Mouse (Mus musculus): ENCODE data around the gene Dbp. TPM values are rescaled to one million over a fixed set of nuclear protein-coding genes. Genes with fewer than 3 reads are reported as not detected.

Gene Dbp
- polyA plus RNA-seq, 1 experiment, result 26.2 TPM

DNA sequence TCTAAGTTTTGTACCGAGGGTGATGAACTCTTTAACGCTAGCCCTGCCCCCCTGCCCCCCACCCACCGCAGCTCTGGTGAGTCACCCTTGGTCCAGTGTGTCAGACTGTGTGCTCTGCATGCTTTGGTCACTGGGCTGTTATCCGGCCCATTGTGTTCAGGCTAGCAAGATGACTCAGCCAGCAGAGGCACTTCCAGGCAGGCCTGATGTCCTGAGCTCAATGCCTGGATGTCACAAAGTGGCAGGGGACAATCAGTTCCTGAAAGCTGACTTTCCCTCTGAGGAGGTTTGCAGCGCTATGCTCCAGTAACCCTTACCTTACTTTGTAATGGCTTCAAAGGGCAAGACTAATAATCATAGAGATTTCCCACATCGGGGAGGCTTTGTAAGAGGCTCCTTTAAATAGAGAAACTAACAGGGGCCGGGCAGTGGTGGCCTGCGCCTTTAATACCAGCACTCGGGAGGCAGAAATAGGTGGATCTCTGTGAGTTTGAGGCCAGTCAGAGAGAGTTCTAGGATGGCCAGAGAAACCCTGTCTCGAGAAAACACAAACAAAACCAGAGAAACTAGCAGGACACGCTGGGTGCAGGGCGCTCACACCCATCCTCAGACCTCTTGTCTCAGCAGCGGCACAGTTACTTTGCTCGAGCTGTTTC is 24.8 kb upstream of the Dbp start:
- H3K36me3 ChIP-seq (ENCODE audit: control insufficient read depth, insufficient read depth), result no peaks in the 10 kb centered on the region
- H3ac ChIP-seq (ENCODE audit: control insufficient read depth, insufficient read length), result no peak overlapping the region
- no peaks in the 10 kb centered on the region for H3K79me2 ChIP-seq (ENCODE audit: control insufficient read depth, insufficient read depth)
- TF ChIP-seq MYOD1 (IDR thresholded peaks at IDR 0.05; ENCODE audit: control insufficient read depth in 1 of 3, insufficient read length in 2 of 3, low read depth in 2 of 3), result peak in 1 of 3 experiments; percentile 23
- TF ChIP-seq MAX (IDR thresholded peaks at IDR 0.05; ENCODE audit: low read depth), result peak; percentile 18
- no peak for TF ChIP-seq TCF3 (IDR thresholded peaks at IDR 0.05; ENCODE audit: insufficient read length, low read depth)
- TF ChIP-seq MYOG (IDR thresholded peaks at IDR 0.05; ENCODE audit: control insufficient read depth in 1 of 3, insufficient read depth in 1 of 3, insufficient read length in 2 of 3, low read depth in 2 of 3), result peak in 1 of 3 experiments; percentile 36
- peak; percentile 64 for TF ChIP-seq POLR2AphosphoS2 (IDR thresholded peaks at IDR 0.05; ENCODE audit: insufficient read length, low read depth)
- TF ChIP-seq POLR2A (IDR thresholded peaks at IDR 0.05; ENCODE audit: insufficient read length, low read depth), result peak; percentile 55
- no peaks in the 10 kb centered on the region for H3K27me3 ChIP-seq (ENCODE audit: control insufficient read depth, insufficient read depth, insufficient read length)
- H3K4me2 ChIP-seq (ENCODE audit: low read depth), result peak overlapping the region; percentile 68
- no peak overlapping the region for H3K4me3 ChIP-seq

DNA sequence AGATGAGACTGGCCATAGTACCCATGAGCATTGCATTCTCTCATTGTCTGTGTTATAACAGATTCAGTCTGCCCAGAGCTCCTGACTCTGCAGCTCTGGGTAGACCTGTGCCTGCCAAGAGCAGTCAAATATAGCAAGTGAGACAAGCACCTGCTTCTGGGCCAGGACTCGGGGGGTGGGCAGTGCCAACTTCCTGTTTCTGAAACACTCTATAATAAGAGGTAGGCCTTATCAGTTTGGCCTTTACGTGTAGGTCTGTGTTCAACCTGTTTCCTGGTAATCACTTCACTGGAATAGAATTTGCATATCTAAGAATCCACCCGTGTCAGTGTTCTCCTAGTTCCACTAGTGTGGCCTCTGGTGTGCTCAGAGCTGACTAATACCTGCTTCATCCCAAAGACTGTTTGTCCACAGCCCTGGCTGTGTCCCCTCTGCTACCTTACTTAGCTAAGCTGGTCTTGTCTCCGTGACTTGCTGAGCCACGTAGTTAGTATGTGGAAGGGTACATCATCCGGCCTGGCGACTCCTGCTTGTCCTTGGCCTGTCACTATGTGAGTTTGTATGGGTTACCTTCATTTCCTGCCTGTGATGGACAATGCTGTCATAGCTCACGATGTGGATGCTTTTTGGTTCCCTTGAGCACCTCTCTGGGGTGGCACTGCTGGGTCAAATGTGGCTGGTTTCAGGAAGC is 23.7 kb upstream of the Dbp start:
- Histone ChIP-seq H3ac (ENCODE audit: control insufficient read depth, insufficient read length) (no peak overlapping the region), H3K4me3 (no peak overlapping the region), H3K79me2 (ENCODE audit: control insufficient read depth, insufficient read depth) (no peaks in the 10 kb centered on the region), H3K4me2 (ENCODE audit: low read depth) (no peak overlapping the region), H3K27me3 (ENCODE audit: control insufficient read depth, insufficient read depth, insufficient read length) (no peaks in the 10 kb centered on the region), H3K36me3 (ENCODE audit: control insufficient read depth, insufficient read depth) (no peaks in the 10 kb centered on the region)
- TF ChIP-seq MYOD1 (IDR thresholded peaks at IDR 0.05; ENCODE audit: control insufficient read depth in 1 of 3, insufficient read length in 2 of 3, low read depth in 2 of 3), result peak in 1 of 3 experiments; percentile 39
- TF ChIP-seq TCF12 (IDR thresholded peaks at IDR 0.05; ENCODE audit: insufficient read depth, poor library complexity, severe bottlenecking), result no peak
- TF ChIP-seq CEBPB (IDR thresholded peaks at IDR 0.05; ENCODE audit: insufficient read depth, poor library complexity, severe bottlenecking), result no peak
- no peak for TF ChIP-seq TCF3 (IDR thresholded peaks at IDR 0.05; ENCODE audit: insufficient read length, low read depth)
- no peak for TF ChIP-seq MYOG (IDR thresholded peaks at IDR 0.05; ENCODE audit: control insufficient read depth in 1 of 3, insufficient read depth in 1 of 3, insufficient read length in 2 of 3, low read depth in 2 of 3)

DNA sequence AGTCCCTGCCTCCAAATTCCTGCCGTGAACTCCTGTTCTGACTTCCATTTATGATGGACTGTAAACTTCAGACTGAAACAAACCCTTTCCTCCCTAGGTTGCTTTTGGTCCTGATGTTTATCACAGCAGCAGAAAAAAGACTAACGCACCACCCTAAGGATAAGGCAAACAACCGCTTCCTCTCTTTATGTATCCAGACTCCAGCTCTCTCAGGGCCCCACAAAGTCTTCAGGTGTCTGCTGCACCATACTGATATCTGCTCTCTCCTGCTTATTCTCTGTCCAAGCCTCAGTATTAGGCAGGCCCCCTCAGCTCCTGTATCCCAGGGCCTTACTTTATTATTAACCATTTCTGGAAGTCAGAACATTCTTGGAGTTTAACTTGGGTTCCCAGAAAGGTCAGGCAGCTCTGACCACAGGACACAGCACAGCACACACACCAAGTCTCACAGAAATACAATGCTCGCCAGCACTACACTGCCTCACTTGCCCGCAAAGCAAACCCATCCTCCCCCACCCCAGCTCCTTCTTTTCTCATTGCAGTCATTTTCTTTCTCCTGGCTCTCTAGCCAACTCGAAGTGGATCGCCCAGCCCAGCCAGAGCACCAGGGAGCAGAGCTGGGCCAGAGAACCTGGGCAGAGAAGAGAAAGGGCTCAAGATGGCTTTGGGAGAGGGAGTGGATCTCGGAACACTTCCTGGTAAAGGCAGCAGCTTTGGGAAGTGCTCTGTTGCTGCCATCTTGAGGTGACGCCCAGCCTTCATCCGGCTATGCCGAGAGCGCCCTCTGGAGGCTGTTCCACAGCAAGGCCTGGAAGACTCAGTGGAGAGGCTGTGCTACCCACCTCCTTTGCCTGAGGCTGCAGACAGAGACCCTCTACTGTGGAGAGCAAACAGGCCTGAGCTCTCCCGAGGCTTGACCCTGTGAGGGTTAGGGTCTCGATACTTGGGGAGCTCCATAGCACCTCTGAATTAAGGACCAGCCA is 22.5 kb upstream of the Dbp start:
- H3K4me3 ChIP-seq, result no peak overlapping the region
- H3K36me3 ChIP-seq (ENCODE audit: control insufficient read depth, insufficient read depth), result no peaks in the 10 kb centered on the region
- H3K79me2 ChIP-seq (ENCODE audit: control insufficient read depth, insufficient read depth), result no peaks in the 10 kb centered on the region
- peak overlapping the region; percentile 47 for H3K4me2 ChIP-seq (ENCODE audit: low read depth)
- H3ac ChIP-seq (ENCODE audit: control insufficient read depth, insufficient read length), result no peak overlapping the region
- H3K27me3 ChIP-seq (ENCODE audit: control insufficient read depth, insufficient read depth, insufficient read length), result no peaks in the 10 kb centered on the region
- no peak for TF ChIP-seq REST (IDR thresholded peaks at IDR 0.05; ENCODE audit: insufficient read depth, insufficient read length)
- no peak for TF ChIP-seq MYOD1 (IDR thresholded peaks at IDR 0.05; ENCODE audit: control insufficient read depth in 1 of 3, insufficient read length in 2 of 3, low read depth in 2 of 3)
- TF ChIP-seq TCF3 (IDR thresholded peaks at IDR 0.05; ENCODE audit: insufficient read length, low read depth), result no peak

- no peak within 1 kb of the TSS for H3ac ChIP-seq (ENCODE audit: control insufficient read depth, insufficient read length)
- no peaks in the 10 kb centered on the region for H3K27me3 ChIP-seq (ENCODE audit: control insufficient read depth, insufficient read depth, insufficient read length)
- H3K4me2 ChIP-seq (ENCODE audit: low read depth), result no peak within 1 kb of the TSS
- H3K36me3 ChIP-seq (ENCODE audit: control insufficient read depth, insufficient read depth), result no peaks in the 10 kb centered on the region
- H3K79me2 ChIP-seq (ENCODE audit: control insufficient read depth, insufficient read depth), result no peaks in the 10 kb centered on the region
- H3K4me3 ChIP-seq, result no peak within 1 kb of the TSS
- TF ChIP-seq USF1 (IDR thresholded peaks at IDR 0.05; ENCODE audit: low read depth), result no peak
- TF ChIP-seq MAX (IDR thresholded peaks at IDR 0.05; ENCODE audit: low read depth), result no peak
- TF ChIP-seq SRF (IDR thresholded peaks at IDR 0.05; ENCODE audit: control insufficient read depth, insufficient read length, low read depth), result no peak
- no peak for TF ChIP-seq MYOD1 (IDR thresholded peaks at IDR 0.05; ENCODE audit: control insufficient read depth in 1 of 3, insufficient read length in 2 of 3, low read depth in 2 of 3)
- TF ChIP-seq MYOG (IDR thresholded peaks at IDR 0.05; ENCODE audit: control insufficient read depth in 1 of 3, insufficient read depth in 1 of 3, insufficient read length in 2 of 3, low read depth in 2 of 3), result no peak
- TF ChIP-seq POLR2A (IDR thresholded peaks at IDR 0.05; ENCODE audit: insufficient read length, low read depth), result no peak
- no peak for TF ChIP-seq REST (IDR thresholded peaks at IDR 0.05; ENCODE audit: insufficient read depth, insufficient read length)
- TF ChIP-seq CEBPB (IDR thresholded peaks at IDR 0.05; ENCODE audit: insufficient read depth, poor library complexity, severe bottlenecking), result no peak
- TF ChIP-seq POLR2AphosphoS2 (IDR thresholded peaks at IDR 0.05; ENCODE audit: insufficient read length, low read depth), result no peak
- TF ChIP-seq TCF12 (IDR thresholded peaks at IDR 0.05; ENCODE audit: insufficient read depth, poor library complexity, severe bottlenecking), result no peak
- no peak for TF ChIP-seq E2F4 (IDR thresholded peaks at IDR 0.05; ENCODE audit: insufficient read depth)
- no peak for TF ChIP-seq TCF3 (IDR thresholded peaks at IDR 0.05; ENCODE audit: insufficient read length, low read depth)
Measured at GRCm38 (mm10) chr7:45683396-45684050, 21.4 kb upstream of the Dbp start, which contains the start of gene Ntn5. Gene Ntn5, plus strand, starts transcription at chr7:45684022.

Data from myocyte (in vitro differentiated cells).